ENCODE assay signal across 28 mouse cellular contexts in genomic region chr9:104796601-104797000, GRCm38 (mm10).
DNase-seq lines count a peak whose midpoint lies in the region; ATAC-seq lines count a peak whose summit lies in the region.
"Had no signal": no experiment of that assay in that cellular context is flagged by ENCODE, and none has a peak within 500 bp of the region (broad histone marks: within the 10 kb centered on the region; RNA-seq: fewer than 3 reads in every experiment).

No protein-coding gene starts in this region.

- no peaks in the 10 kb centered on the region for H3K4me1 ChIP-seq in hindbrain, embryonic 11.5 days (replicated peaks; ENCODE audit: control insufficient read depth, insufficient read depth, low read length)
- H3K4me1 ChIP-seq in hindbrain, embryonic 13.5 days (replicated peaks), result peaks cover 5% of the 10 kb centered on the region; the same call in 1 of the 2 replicates
- H3K4me1 ChIP-seq in forebrain, embryonic 13.5 days, result no peaks in the 10 kb centered on the region
- H3K4me1 ChIP-seq: heart, embryonic 10.5 days; heart, embryonic 13.5 days had no signal

- H3K27me3 ChIP-seq in hindbrain, embryonic 11.5 days (ENCODE audit: control insufficient read depth, insufficient read depth, low read length), result no peaks in the 10 kb centered on the region
- 0 out of 2 replicates have a peak, but pooled peaks cover 2% of the 10 kb centered on the region for H3K27me3 ChIP-seq in hindbrain, embryonic 13.5 days
- H3K27me3 ChIP-seq in forebrain, embryonic 13.5 days, result no peaks in the 10 kb centered on the region
- H3K27me3 ChIP-seq: heart, embryonic 13.5 days; Patski had no signal

- no peaks in the 10 kb centered on the region for H3K9me3 ChIP-seq in hindbrain, embryonic 11.5 days (ENCODE audit: control insufficient read depth, low read length)
- H3K9me3 ChIP-seq in hindbrain, embryonic 13.5 days, result no peaks in the 10 kb centered on the region
- no peaks in the 10 kb centered on the region for H3K9me3 ChIP-seq in forebrain, embryonic 13.5 days (replicated peaks)
- H3K9me3 ChIP-seq: forebrain, embryonic 10.5 days; heart, embryonic 10.5 days; heart, embryonic 13.5 days had no signal

- no peak overlapping the region for H3K4me2 ChIP-seq in hindbrain, embryonic 11.5 days (replicated peaks; ENCODE audit: low read depth, low read length)
- no peak overlapping the region for H3K4me2 ChIP-seq in hindbrain, embryonic 13.5 days
- H3K4me2 ChIP-seq in forebrain, embryonic 13.5 days, result no peak overlapping the region
- H3K4me2 ChIP-seq: heart, embryonic 13.5 days; hindbrain, embryonic 14.5 days had no signal

- WGBS in hindbrain, embryonic 11.5 days, result 15% methylated on average over 2 of the region's 2 CpGs
- 5% methylated on average over 2 of the region's 2 CpGs for WGBS in hindbrain, embryonic 13.5 days
- WGBS in forebrain, embryonic 13.5 days, result 5% methylated on average over 2 of the region's 2 CpGs

- no peak overlapping the region for H3K9ac ChIP-seq in hindbrain, embryonic 11.5 days (ENCODE audit: low read depth, low read length)
- H3K9ac ChIP-seq in hindbrain, embryonic 13.5 days, result no peak overlapping the region
- no peak overlapping the region for H3K9ac ChIP-seq in forebrain, embryonic 13.5 days
- H3K9ac ChIP-seq: forebrain, postnatal 0 days; heart, embryonic 13.5 days; hindbrain, embryonic 14.5 days had no signal

- H3K36me3 ChIP-seq in hindbrain, embryonic 11.5 days (ENCODE audit: control insufficient read depth, insufficient read depth, low read length), result no peaks in the 10 kb centered on the region
- no peaks in the 10 kb centered on the region for H3K36me3 ChIP-seq in hindbrain, embryonic 13.5 days
- no peaks in the 10 kb centered on the region for H3K36me3 ChIP-seq in forebrain, embryonic 13.5 days (ENCODE audit: poor library complexity, severe bottlenecking)
- H3K36me3 ChIP-seq: forebrain, embryonic 10.5 days; G1E; heart, embryonic 10.5 days; heart, embryonic 13.5 days had no signal

- no peak overlapping the region for H3K27ac ChIP-seq in hindbrain, embryonic 11.5 days (ENCODE audit: low read depth, low read length)
- H3K27ac ChIP-seq in hindbrain, embryonic 13.5 days, result no peak overlapping the region
- no peak overlapping the region for H3K27ac ChIP-seq in forebrain, embryonic 13.5 days
- H3K27ac ChIP-seq: forebrain, embryonic 10.5 days; heart, adult 2 months; heart, embryonic 10.5 days; heart, embryonic 13.5 days; hindbrain, embryonic 14.5 days had no signal

- no peak overlapping the region for H3K4me3 ChIP-seq in hindbrain, embryonic 11.5 days (ENCODE audit: low read depth, low read length)
- H3K4me3 ChIP-seq in hindbrain, embryonic 13.5 days, result no peak overlapping the region
- H3K4me3 ChIP-seq in forebrain, embryonic 13.5 days, result no peak overlapping the region
- H3K4me3 ChIP-seq: forebrain, embryonic 10.5 days; heart, adult 2 months; heart, embryonic 10.5 days; heart, embryonic 13.5 days had no signal

- DNase-seq in embryo, embryonic 10 days (ENCODE audit: low spot score), result peak; percentile 8
- no peak for DNase-seq in embryo, embryonic 9.5 days (ENCODE audit: extremely low spot score)
- peak; percentile 2 for DNase-seq in hindbrain, embryonic 11.5 days (ENCODE audit: low spot score)
- peak; percentile 13 for DNase-seq in WW6 (ENCODE audit: low read depth, low spot score)
- peak; percentile 3 for DNase-seq in embryo, embryonic 10.5 days (ENCODE audit: low spot score)
- DNase-seq in kidney, postnatal 14 days, result no peak
- DNase-seq: adrenal gland, postnatal 10 days; adrenal gland, postnatal 36 days; cerebellum, adult 11 months; cerebellum, adult 2 months; cerebellum, adult 9-11 months; cerebellum, postnatal 36 days; forebrain, postnatal 0 days; gastrocnemius, postnatal 10 days; heart, adult 2 months; heart, postnatal 14 days; heart, postnatal 4 days; kidney, adult 2 months had no signal

- ATAC-seq in hindbrain, embryonic 11.5 days (ENCODE audit: low FRiP score), result no peak
- no peak for ATAC-seq in hindbrain, embryonic 13.5 days (ENCODE audit: low FRiP score)
- no peak for ATAC-seq in forebrain, embryonic 13.5 days
- ATAC-seq: forebrain, embryonic 14.5 days; forebrain, postnatal 0 days; intestine, postnatal 0 days; Patski had no signal

Comparison
In these comparisons a context has a peak if more than half of its experiments do, and no peak if none do; other contexts are left out.
1. DNase-seq: peak in embryo, embryonic 10 days (single experiment), hindbrain, embryonic 11.5 days (single experiment), WW6 (single experiment) and embryo, embryonic 10.5 days (single experiment); none in embryo, embryonic 9.5 days (single experiment) and kidney, postnatal 14 days (single experiment).